Mouse (Mus musculus): ENCODE measurements around the gene S1pr3.

The S1pr3 gene

DNA sequence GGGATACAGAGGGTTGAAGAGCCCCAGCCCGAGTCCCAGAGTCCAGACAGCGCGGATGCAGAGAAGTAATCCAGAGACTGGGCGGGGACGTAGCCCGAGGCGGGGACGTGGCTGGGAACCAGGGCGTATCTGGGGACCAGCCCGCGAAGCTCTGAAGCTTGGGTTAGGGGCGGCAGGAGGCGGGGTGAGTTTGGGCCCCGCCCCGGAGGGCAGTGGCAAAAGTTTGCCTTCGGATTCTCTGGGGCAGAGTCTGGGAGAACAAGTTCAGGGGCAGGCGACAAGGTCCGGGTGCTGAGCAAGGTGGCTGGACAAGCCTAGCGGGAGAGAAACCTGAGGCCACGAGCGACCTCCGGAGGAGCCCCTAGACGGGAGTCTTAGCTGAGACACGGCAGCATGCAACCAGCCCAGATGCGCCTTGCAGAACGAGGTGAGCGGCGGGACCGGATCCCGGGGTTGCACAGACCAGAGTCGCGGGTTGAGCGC, at the start of gene S1pr3:
Gene S1pr3, plus strand, starts transcription at position 121 of the 483 bp plus-strand sequence.
- in situ Hi-C loops (cut with MboI), result loop anchor here (25.0 kb wide), 1 partner anchor 221 kb away; no protein-coding TSS in a partner anchor

GRCm38 (mm10) chr13:51360441-51360962, 47.9 kb upstream of the S1pr3 start:
- in situ Hi-C loops (cut with MboI), result no loop called here

GRCm38 (mm10) chr13:51363390-51363789, 45.0 kb upstream of the S1pr3 start:
- in situ Hi-C loops (cut with MboI), result no loop called here

- in situ Hi-C loops (cut with MboI), result no loop called here
These were observed 44.5 kb upstream of the S1pr3 start for GRCm38 (mm10) chr13:51363985-51364384.

- in situ Hi-C loops (cut with MboI), result no loop called here
These were observed 43.2 kb upstream of the S1pr3 start for GRCm38 (mm10) chr13:51365191-51365590.

DNA sequence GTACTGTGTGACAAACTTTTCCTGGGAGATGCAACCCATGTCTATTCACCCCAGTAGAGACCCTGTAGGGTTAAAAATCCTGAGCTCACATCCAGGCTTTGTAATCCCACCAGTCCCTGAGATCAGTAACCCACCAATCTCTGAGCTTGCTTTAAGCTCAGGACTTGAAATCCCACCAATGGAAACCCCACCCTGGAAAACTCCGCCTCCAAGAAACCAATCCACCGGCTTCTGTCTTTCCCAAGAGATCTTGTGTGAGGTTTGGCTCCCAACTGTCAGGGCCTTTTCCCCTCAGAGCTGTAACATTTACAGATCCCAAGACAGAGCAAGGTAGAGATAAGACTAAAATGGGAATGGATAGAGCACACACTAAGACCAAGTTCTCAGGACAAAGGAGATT, 40.1 kb upstream of the S1pr3 start:
- in situ Hi-C loops (cut with MboI), result no loop called here

- in situ Hi-C loops (cut with MboI), result no loop called here
These were observed 39.1 kb upstream of the S1pr3 start for GRCm38 (mm10) chr13:51369354-51369753.

GRCm38 (mm10) chr13:51373086-51373485, 35.4 kb upstream of the S1pr3 start:
- in situ Hi-C loops (cut with MboI), result no loop called here

DNA sequence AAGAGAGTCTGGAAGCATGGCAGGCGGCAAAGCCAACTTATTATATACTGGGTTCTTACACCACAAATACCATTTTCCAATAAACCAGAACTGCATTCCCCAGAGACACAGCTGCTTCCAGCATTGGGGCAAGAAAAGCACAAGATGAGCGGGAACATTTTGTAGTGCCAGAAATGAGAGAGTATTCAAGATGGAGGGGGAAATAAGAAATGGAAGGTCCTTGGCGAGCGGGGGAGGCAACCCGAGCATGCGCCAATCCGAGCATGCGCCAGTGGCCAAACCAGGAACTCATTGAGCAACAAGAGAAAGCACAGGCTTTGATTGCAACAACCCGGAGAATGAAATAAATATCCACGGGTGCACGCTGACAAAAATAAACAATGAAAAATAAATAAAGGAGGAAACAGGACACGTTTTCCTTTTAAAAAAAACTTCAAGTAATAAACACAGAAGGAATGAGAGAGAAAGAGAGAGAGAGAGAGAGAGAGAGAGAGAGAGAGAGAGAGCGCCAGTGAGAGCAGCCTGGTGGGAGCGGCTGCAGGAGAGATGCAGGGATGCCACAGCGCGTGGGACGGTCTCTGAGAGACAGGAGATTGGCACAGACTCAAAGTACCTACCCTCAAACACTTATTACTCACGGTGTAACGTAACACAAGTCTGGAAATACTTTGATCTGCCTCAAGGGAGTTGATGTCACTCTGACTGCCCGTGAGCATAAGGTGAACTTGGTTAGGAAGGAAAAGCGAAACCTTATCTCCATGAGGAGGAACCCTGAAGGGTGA, 34.2 kb upstream of the S1pr3 start:
- in situ Hi-C loops (cut with MboI), result no loop called here

GRCm38 (mm10) chr13:51378126-51378525, 30.3 kb upstream of the S1pr3 start:
- in situ Hi-C loops (cut with MboI), result no loop called here

DNA sequence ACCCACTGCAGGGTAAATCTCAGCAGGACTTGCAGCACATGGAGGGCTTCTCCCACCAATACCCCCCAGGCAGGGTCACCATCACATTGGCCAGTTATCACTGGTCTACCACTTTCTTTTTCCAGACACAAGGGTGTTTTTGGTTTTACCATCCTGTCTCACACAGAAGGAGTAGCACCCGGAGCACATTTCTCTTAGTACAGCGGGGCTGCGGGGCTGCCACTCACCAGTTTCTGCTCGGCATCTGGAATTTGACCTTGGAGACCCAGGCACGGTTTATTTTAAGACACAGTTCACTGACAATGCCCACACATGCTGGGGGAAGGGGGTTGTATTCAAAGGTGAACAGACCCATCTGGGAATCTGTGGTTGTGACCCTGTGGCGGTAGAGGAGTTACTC, 28.8 kb upstream of the S1pr3 start:
- in situ Hi-C loops (cut with MboI), result no loop called here

- in situ Hi-C loops (cut with MboI), result no loop called here
These were observed 26.9 kb upstream of the S1pr3 start for GRCm38 (mm10) chr13:51381498-51381897.

DNA sequence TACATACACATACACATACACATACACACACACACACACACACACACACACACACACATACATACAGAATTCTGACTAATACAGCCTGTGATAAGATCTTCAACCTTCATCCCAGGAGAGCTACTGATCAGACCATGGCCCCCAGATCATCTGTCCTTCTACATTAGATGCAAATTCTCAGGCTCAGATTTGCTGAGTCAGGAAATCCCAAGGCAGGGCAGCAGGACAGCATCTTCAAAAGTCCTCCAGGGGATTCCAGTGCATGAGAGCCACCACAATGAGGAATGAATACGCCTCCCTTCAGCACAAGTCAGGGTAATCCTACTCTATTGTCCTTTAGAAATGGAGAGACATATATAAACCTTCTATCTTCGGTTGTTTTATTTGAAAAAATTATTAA, 23.5 kb upstream of the S1pr3 start:
- in situ Hi-C loops (cut with MboI), result no loop called here

DNA sequence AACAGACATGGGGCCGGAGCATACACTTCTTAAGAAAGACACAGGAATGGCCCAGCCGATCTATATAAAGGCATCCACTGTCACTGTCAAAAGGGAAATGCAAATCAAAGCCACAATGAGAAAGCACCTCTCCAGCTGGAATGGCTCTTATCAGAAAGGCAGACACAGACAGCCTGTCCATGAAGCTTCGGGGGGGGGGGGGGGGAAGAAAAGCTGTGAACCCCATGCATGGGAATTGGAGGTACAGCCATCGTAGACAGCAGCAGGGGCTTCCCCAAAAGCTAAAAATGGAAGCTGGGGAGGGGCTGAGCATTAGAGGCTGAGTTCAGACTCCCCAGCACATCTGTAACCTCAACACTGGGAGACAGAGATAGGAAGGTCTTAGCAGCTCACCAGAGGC, 20.5 kb upstream of the S1pr3 start:
- in situ Hi-C loops (cut with MboI), result no loop called here

GRCm38 (mm10) chr13:51390398-51390797, 18.0 kb upstream of the S1pr3 start:
- in situ Hi-C loops (cut with MboI), result no loop called here

DNA sequence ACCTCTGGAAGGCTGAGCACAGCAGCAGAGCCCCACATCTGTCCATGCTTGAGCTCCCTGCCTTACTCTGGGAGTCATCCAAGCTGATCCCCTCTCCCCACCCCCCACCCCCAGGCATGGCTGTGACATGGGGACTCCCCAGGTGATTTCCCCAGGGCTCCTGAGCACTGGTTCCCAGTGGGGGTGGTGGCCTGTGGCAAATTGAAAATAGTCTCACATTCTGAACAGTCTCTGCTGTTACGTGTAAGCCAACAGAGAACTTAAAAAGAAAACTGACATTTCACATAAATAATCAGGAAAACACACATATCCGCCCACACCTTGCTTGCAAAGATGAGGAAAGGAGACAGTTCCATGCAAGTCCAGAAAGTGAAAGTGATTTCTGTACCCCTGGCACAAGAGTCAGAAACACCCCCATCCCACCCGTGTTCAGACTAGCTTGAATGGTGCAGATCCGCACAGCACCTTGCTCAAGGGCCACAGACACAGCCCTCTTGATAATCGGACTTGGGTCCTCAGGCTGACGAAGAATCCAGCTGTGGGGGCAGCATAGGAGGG, 17.0 kb upstream of the S1pr3 start:
- in situ Hi-C loops (cut with MboI), result no loop called here

DNA sequence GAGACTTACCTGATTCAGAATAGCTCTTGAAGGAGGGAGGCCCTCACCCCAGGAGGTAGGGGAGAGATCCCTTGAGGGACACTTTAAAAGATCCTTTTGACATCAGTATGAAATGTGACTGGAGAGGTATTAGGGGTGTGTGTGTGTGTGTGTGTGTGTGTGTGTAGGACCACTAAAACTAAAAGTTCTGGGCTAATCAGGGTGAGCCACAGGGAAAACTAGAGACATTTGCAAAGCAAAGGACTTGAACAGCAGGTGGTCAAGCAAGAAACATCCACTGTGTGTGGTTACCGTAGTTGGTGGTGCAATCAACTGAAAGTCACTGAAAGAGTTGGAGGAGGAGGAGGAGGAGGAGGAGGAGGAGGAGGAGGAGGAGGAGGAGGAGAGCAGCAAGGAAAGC, 16.2 kb upstream of the S1pr3 start:
- in situ Hi-C loops (cut with MboI), result no loop called here

DNA sequence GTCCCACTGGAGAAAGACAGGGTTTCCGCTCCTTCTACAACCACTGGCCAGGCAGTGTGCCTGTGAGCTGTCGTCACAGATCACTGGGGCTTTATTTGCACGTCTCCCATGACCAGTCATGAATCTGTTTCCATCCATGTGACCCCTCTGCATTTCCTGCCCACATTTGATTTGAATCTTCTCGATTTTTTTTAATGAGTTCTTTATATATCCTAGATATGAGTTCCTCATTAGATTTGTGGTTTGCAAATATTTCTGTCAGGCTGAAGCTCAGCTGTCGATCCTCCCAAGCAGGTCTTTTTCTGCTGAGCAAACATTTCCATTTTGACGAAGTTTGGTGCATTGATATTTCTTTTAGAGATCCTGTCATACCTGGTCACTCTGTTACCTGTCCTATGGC, 10.6 kb upstream of the S1pr3 start:
- in situ Hi-C loops (cut with MboI), result no loop called here

DNA sequence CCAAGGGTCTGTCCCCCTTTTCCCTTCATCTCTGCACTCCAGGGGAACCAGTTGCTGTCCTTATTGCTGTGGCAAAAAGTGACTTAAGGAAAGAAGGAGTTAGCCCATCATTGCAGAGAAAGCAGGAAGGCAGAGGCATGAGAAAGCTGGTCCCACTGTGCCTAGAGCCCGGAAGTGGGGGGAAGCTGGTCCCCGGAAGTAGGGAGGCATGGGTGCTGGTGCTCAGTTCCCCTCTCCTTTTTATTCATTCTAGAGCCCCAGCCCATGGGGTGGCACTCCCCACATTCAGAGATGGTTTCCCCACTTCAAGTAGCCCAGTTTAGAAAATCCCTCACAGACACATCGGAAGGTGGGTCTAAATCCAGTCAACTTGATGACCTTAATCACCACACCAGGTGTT, 8.9 kb upstream of the S1pr3 start:
- in situ Hi-C loops (cut with MboI), result no loop called here

- in situ Hi-C loops (cut with MboI), result loop anchor here (25.0 kb wide), 1 partner anchor 213 kb away; no protein-coding TSS in a partner anchor
These were observed 8.2 kb upstream of the S1pr3 start for GRCm38 (mm10) chr13:51400186-51400719.

- in situ Hi-C loops (cut with MboI), result loop anchor here (25.0 kb wide), 1 partner anchor 214 kb away; no protein-coding TSS in a partner anchor
These were observed 7.5 kb upstream of the S1pr3 start for GRCm38 (mm10) chr13:51400736-51401501.

GRCm38 (mm10) chr13:51404566-51404965, 3.9 kb upstream of the S1pr3 start:
- in situ Hi-C loops (cut with MboI), result loop anchor here (25.0 kb wide), 1 partner anchor 217 kb away; no protein-coding TSS in a partner anchor

All from mature B cell (primary cell).